Mouse (Mus musculus) MEL (cell line): ENCODE data around the gene Zfp950.

Source experiments
- CTCF ChIP-seq, 3 experiments: IDR thresholded peaks in 2 of 3; conservative IDR thresholded peaks in 1 of 3; 2 replicates each; pipeline ENCODE4 v1.5.1; 2011 to 2012; ENCODE audit warnings: low read length in 3 of 3, low read depth in 2 of 3, mild to moderate bottlenecking in 2 of 3, improper control_type of control experiment in 1 of 3, inconsistent platforms in 1 of 3, mixed read lengths in 1 of 3, moderate library complexity in 1 of 3; ENCODE audit not compliant: control insufficient read depth in 1 of 3, insufficient read depth in 1 of 3, poor library complexity in 1 of 3, severe bottlenecking in 1 of 3
- GATA1 ChIP-seq: IDR thresholded peaks from 2 replicates; pipeline ENCODE4 v1.6.1; 2011; ENCODE audit warnings: low read depth, low read length, improper control_type of control experiment
- HCFC1 ChIP-seq: IDR thresholded peaks from 2 replicates; pipeline ENCODE4 v1.6.1; 2012; ENCODE audit warnings: low read depth, mild to moderate bottlenecking, inconsistent platforms, low read length, improper control_type of control experiment, moderate library complexity
- KAT2A ChIP-seq: conservative IDR thresholded peaks from 2 replicates; pipeline ENCODE4 v1.6.1; 2012; ENCODE audit warnings: low read depth, low read length, improper control_type of control experiment, inconsistent platforms
- ZC3H11A ChIP-seq: IDR thresholded peaks from 2 replicates; pipeline ENCODE4 v1.6.1; 2012; ENCODE audit warnings: low read depth, mild to moderate bottlenecking, inconsistent platforms, low read length, improper control_type of control experiment

DNA sequence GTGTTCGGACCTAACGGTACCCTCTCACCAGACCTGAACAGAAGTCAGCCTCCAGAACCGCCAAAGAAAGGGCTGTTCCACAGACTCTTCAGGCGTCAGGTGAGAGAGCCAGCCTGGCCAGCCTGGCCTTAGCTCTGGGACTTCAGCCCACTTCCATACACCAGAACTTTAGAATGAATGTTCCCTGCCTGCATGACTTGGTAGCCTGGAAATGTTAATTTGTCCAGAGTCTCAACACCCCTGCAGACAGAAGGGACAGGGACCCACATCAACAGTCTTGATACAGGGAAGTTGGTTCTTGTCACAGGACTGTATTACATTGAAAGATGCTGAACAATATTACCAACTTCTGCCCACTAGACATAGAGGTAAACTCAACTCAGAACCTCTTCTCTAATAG lies 50.1 kb downstream of the Zfp950 start:
- TF ChIP-seq GATA1: no peak
- TF ChIP-seq HCFC1: no peak
- TF ChIP-seq ZC3H11A: no peak
- no peak for TF ChIP-seq KAT2A
- no peak for TF ChIP-seq CTCF (IDR thresholded peaks at IDR 0.05 in 2 of 3, conservative IDR thresholded peaks at IDR 0.05 in 1 of 3; ENCODE audit: control insufficient read depth in 1 of 3, insufficient read depth in 1 of 3, low read depth in 2 of 3, low read length in 3 of 3, poor library complexity in 1 of 3, severe bottlenecking in 1 of 3)
